Mouse (Mus musculus) liver, adult 2 months (tissue): ENCODE measurements around the gene Otub2.

Source experiments
- CTCF ChIP-seq: fragments of 200-500 bp; IDR thresholded peaks from 2 replicates; pipeline ENCODE4 v1.5.1; 2011; ENCODE audit warnings: low read depth, low read length, control low read depth
- POLR2A ChIP-seq: fragments of 200-500 bp; IDR thresholded peaks from 2 replicates; pipeline ENCODE4 v1.6.1; 2011; ENCODE audit warnings: low read length, control low read depth; ENCODE audit not compliant: insufficient read depth; ENCODE audit errors: extremely low read depth

DNA sequence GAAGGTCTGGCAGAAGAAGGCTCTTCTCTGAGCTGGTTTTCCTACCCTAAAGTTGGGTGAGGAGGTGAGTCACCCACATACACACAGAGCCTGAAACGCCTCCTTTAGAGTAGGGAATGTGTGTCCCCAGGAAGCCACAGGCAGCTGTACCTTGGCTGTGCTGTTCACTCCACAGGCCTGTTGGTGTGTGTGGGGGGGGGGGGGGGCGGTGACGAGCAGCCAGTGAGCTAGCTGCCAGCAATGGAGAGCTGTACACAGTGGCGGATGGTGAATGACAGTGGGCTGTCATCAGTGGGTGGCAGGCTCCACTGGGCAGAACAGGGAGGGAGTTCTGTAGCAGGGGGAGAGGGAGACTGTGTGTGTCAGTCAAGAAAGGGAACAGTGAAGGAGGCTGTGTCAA is 11.7 kb upstream of the Otub2 start:
- TF ChIP-seq CTCF (no peak), POLR2A (no peak)
